Comparison of ENCODE assay signal across 8 mouse cellular contexts in genomic region chr5:4496132-4496906, GRCm38 (mm10).
DNase-seq lines count a peak whose midpoint lies in the region; ATAC-seq and TF ChIP-seq lines count a peak whose summit lies in the region.

No protein-coding gene starts in this region.

- TF ChIP-seq CTCF in liver, postnatal 0 days (IDR thresholded peaks at IDR 0.05; ENCODE audit: low read depth) = no peak
- no peak for TF ChIP-seq CTCF in lung, adult 2 months (IDR thresholded peaks at IDR 0.05; ENCODE audit: insufficient read depth, low read length)
- TF ChIP-seq CTCF in thymus, adult 2 months (IDR thresholded peaks at IDR 0.05; ENCODE audit: borderline replicate concordance, control insufficient read depth, extremely low read depth, insufficient read depth, low read length, poor library complexity) = no peak

- peak overlapping the region; percentile 33; the same call in 1 of the 2 replicates for H3K4me2 ChIP-seq in liver, postnatal 0 days (ENCODE audit: low read depth, low read length)
- H3K4me2 ChIP-seq in embryonic facial prominence, embryonic 13.5 days = peak overlapping the region; percentile 37
- H3K4me2 ChIP-seq in kidney, embryonic 15.5 days = peak overlapping the region; percentile 35

- no peak overlapping the region for H3K4me3 ChIP-seq in liver, postnatal 0 days (ENCODE audit: low read depth, low read length)
- no peak overlapping the region for H3K4me3 ChIP-seq in embryonic facial prominence, embryonic 13.5 days
- 0 out of 2 replicates have a peak overlapping the region, but pooled peaks have one; percentile 1 for H3K4me3 ChIP-seq in kidney, embryonic 15.5 days (replicated peaks)
- H3K4me3 ChIP-seq in lung, adult 2 months (replicated peaks; ENCODE audit: extremely low read depth, low read depth, low read length) = peak overlapping the region; percentile 46
- H3K4me3 ChIP-seq in thymus, adult 2 months (ENCODE audit: control insufficient read depth, insufficient read depth, low read length) = no peak overlapping the region

- H3K9ac ChIP-seq in liver, postnatal 0 days (replicated peaks) = no peak overlapping the region
- H3K9ac ChIP-seq in embryonic facial prominence, embryonic 13.5 days = no peak overlapping the region
- H3K9ac ChIP-seq in kidney, embryonic 15.5 days = no peak overlapping the region

- H3K36me3 ChIP-seq in liver, postnatal 0 days (replicated peaks; ENCODE audit: insufficient read depth, low read length) = no peaks in the 10 kb centered on the region
- no peaks in the 10 kb centered on the region for H3K36me3 ChIP-seq in embryonic facial prominence, embryonic 13.5 days
- H3K36me3 ChIP-seq in kidney, embryonic 15.5 days = no peaks in the 10 kb centered on the region
- H3K36me3 ChIP-seq in thymus, adult 2 months (ENCODE audit: control insufficient read depth, insufficient read depth, low read length) = no peaks in the 10 kb centered on the region

- H3K27ac ChIP-seq in liver, postnatal 0 days (ENCODE audit: low read depth) = no peak overlapping the region
- peak overlapping the region; percentile 13; the same call in 1 of the 2 replicates for H3K27ac ChIP-seq in embryonic facial prominence, embryonic 13.5 days
- H3K27ac ChIP-seq in kidney, embryonic 15.5 days = peak overlapping the region; percentile 42
- H3K27ac ChIP-seq in thymus, adult 2 months (ENCODE audit: control insufficient read depth, insufficient read depth, low read length) = no peak overlapping the region

- no peaks in the 10 kb centered on the region for H3K9me3 ChIP-seq in liver, postnatal 0 days (ENCODE audit: low read length)
- H3K9me3 ChIP-seq in embryonic facial prominence, embryonic 13.5 days = no peaks in the 10 kb centered on the region
- no peaks in the 10 kb centered on the region for H3K9me3 ChIP-seq in kidney, embryonic 15.5 days (replicated peaks)

- no peak for ATAC-seq in liver, postnatal 0 days
- ATAC-seq in embryonic facial prominence, embryonic 13.5 days (ENCODE audit: insufficient number of reproducible peaks, insufficient read depth, low FRiP score, low TSS enrichment, low read depth) = no peak
- no peak for ATAC-seq in kidney, embryonic 15.5 days (replicated peaks; ENCODE audit: low FRiP score)

- H3K27me3 ChIP-seq in liver, postnatal 0 days (ENCODE audit: insufficient read depth, low read length) = no peaks in the 10 kb centered on the region
- H3K27me3 ChIP-seq in embryonic facial prominence, embryonic 13.5 days = no peaks in the 10 kb centered on the region; the same call in 1 of the 2 replicates
- H3K27me3 ChIP-seq in kidney, embryonic 15.5 days = no peaks in the 10 kb centered on the region
- H3K27me3 ChIP-seq in thymus, adult 2 months (ENCODE audit: control insufficient read depth, insufficient read depth, low read length) = no peaks in the 10 kb centered on the region

- no peak; the same call in 1 of the 2 replicates for TF ChIP-seq POLR2A in lung, adult 2 months (IDR thresholded peaks at IDR 0.05; ENCODE audit: borderline replicate concordance, extremely low read depth, low read depth, low read length)
- TF ChIP-seq POLR2A in thymus, adult 2 months (IDR thresholded peaks at IDR 0.05; ENCODE audit: control insufficient read depth, extremely low read depth, insufficient read depth, low read length, poor library complexity) = no peak

- WGBS in liver, postnatal 0 days (ENCODE audit: insufficient replicate concordance) = 14% methylated on average over 20 of the region's 20 CpGs
- WGBS in embryonic facial prominence, embryonic 13.5 days = 19% methylated on average over 20 of the region's 20 CpGs
- 25% methylated on average over 20 of the region's 20 CpGs for WGBS in kidney, embryonic 15.5 days
- WGBS in lung, adult 2 months = 5% methylated on average over 20 of the region's 20 CpGs
- WGBS in thymus, adult 2 months = 13% methylated on average over 20 of the region's 20 CpGs

- H3K4me1 ChIP-seq in liver, postnatal 0 days (ENCODE audit: insufficient read depth) = no peaks in the 10 kb centered on the region
- peaks cover 36% of the 10 kb centered on the region for H3K4me1 ChIP-seq in embryonic facial prominence, embryonic 13.5 days
- peaks cover 40% of the 10 kb centered on the region for H3K4me1 ChIP-seq in kidney, embryonic 15.5 days
- H3K4me1 ChIP-seq in lung, adult 2 months (ENCODE audit: control insufficient read depth, insufficient read depth, low read length) = peaks cover 11% of the 10 kb centered on the region; the same call in 1 of the 2 replicates
- no peaks in the 10 kb centered on the region for H3K4me1 ChIP-seq in thymus, adult 2 months (replicated peaks; ENCODE audit: control insufficient read depth, insufficient read depth, low read length)

- no peak for TF ChIP-seq EP300 in liver, postnatal 0 days (IDR thresholded peaks at IDR 0.05; ENCODE audit: low read depth)

- no peak for DNase-seq in liver, postnatal 0 days
- DNase-seq in liver = no peak
- peak; percentile 42 to 62 for DNase-seq in heart, adult 9 months (ENCODE audit: low spot score in 2 of 2)
- peak; percentile 46 for DNase-seq in lung, adult 2 months
- peak; percentile 25 for DNase-seq in right cerebral cortex, postnatal 14 days
- no peak for DNase-seq in thymus, adult 2 months

Comparison
In these comparisons a context has a peak if more than half of its experiments do, and no peak if none do; other contexts are left out.
1. DNase-seq: peak in heart, adult 9 months (2 of 2), lung, adult 2 months (single experiment) and right cerebral cortex, postnatal 14 days (single experiment); none in liver, postnatal 0 days (single experiment), liver (single experiment) and thymus, adult 2 months (single experiment).
2. H3K27ac ChIP-seq: peak in embryonic facial prominence, embryonic 13.5 days (single experiment) and kidney, embryonic 15.5 days (single experiment); none in liver, postnatal 0 days (single experiment) and thymus, adult 2 months (single experiment).
3. H3K4me3 ChIP-seq: peak in kidney, embryonic 15.5 days (single experiment) and lung, adult 2 months (single experiment); none in liver, postnatal 0 days (single experiment), embryonic facial prominence, embryonic 13.5 days (single experiment) and thymus, adult 2 months (single experiment).
4. Peak in every context shown above with its lines, with median percentiles within 50 percentile points of each other: H3K4me2 ChIP-seq.